Mouse (Mus musculus) heart, embryonic 12.5 days (tissue): ENCODE measurements around the gene Mia. TPM values are rescaled to one million over a fixed set of nuclear protein-coding genes. Genes with fewer than 3 reads are reported as not detected.

Experiments
- ATAC-seq: fragments of 200-750 bp; cut with Nextera tagmentation; 2 replicates; pipeline ENCODE4 v1.8.0; 2017; ENCODE audit warnings: moderate TSS enrichment, moderate library complexity; ENCODE audit not compliant: insufficient number of reproducible peaks, low FRiP score
- H3K27ac ChIP-seq: fragments of 300-500 bp; sonication (generic); 2 replicates; pipeline ENCODE4 v1.5.1; 2016; ENCODE audit warnings: mild to moderate bottlenecking, moderate library complexity; ENCODE audit not compliant: poor library complexity, severe bottlenecking
- H3K27me3 ChIP-seq: fragments of 300-500 bp; sonication (generic); replicated peaks from 2 replicates; pipeline ENCODE4 v1.6.1; 2016; ENCODE audit warnings: mild to moderate bottlenecking, moderate library complexity
- H3K36me3 ChIP-seq: fragments of 300-500 bp; sonication (generic); 2 replicates; pipeline ENCODE4 v1.6.1; 2016; ENCODE audit warnings: mild to moderate bottlenecking, moderate library complexity
- H3K4me1 ChIP-seq: fragments of 300-500 bp; sonication (generic); replicated peaks from 2 replicates; pipeline ENCODE4 v1.6.1; 2016; ENCODE audit warnings: mild to moderate bottlenecking
- H3K4me2 ChIP-seq: fragments of 300-500 bp; sonication (generic); 2 replicates; pipeline ENCODE4 v1.6.1; 2016; ENCODE audit warnings: mild to moderate bottlenecking, moderate library complexity
- H3K4me3 ChIP-seq: fragments of 300-500 bp; sonication (generic); 2 replicates; pipeline ENCODE4 v1.5.1; 2016; ENCODE audit warnings: mild to moderate bottlenecking
- H3K9ac ChIP-seq: fragments of 300-500 bp; sonication (generic); 2 replicates; pipeline ENCODE4 v1.6.1; 2016; ENCODE audit warnings: mild to moderate bottlenecking, moderate library complexity
- H3K9me3 ChIP-seq: fragments of 300-500 bp; sonication (generic); replicated peaks from 2 replicates; pipeline ENCODE4 v1.6.1; 2016; ENCODE audit warnings: mild to moderate bottlenecking, moderate library complexity
- WGBS: fragments of 180-500 bp; shearing (Covaris S2); methylation state at CpG from one replicate; pipeline ENCODE4 v1.1.7; 2016; 5-methylcytosine and 5-hydroxymethylcytosine counted together
- polyA plus RNA-seq: library from polyadenylated mRNA; unstranded; fragments of >200 nt; fragmentation: Nextera tagmentation; extraction: Ambion mirVana; gene quantifications from 2 replicates; pipeline ENCODE4 v1.2.1, GENCODE M21; 2016

Gene Mia
- polyA plus RNA-seq, 1 experiment from 2014 or later: not detected

DNA sequence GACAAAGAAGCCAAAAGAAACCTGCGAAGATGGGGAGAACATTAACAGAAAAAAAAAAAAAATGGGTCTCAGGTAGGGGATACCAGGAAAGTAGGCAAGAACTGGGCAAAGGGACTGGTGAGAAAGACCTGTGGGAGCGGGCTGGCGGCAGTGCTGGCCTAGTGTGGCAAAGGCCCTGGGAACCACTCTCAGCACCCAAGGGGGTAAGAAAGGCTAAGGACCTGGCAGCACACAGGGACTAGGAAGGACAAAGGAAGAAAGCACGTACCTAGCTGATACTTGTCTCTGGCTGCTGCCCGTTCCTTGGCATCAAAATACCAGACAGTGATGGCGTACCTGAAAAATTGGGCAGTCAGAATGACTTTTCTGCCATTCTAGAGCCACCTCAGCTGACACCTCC is 21.7 kb downstream of the Mia start:
- no peak overlapping the region for H3K27ac ChIP-seq
- H3K9me3 ChIP-seq: no peaks in the 10 kb centered on the region
- H3K27me3 ChIP-seq: no peaks in the 10 kb centered on the region
- peaks cover 43% of the 10 kb centered on the region for H3K4me1 ChIP-seq
- no peak for ATAC-seq
- 92% methylated on average over 6 of the region's 6 CpGs for WGBS
- H3K9ac ChIP-seq: no peak overlapping the region
- no peak overlapping the region for H3K4me3 ChIP-seq
- peaks cover 78% of the 10 kb centered on the region for H3K36me3 ChIP-seq
- H3K4me2 ChIP-seq: no peak overlapping the region

DNA sequence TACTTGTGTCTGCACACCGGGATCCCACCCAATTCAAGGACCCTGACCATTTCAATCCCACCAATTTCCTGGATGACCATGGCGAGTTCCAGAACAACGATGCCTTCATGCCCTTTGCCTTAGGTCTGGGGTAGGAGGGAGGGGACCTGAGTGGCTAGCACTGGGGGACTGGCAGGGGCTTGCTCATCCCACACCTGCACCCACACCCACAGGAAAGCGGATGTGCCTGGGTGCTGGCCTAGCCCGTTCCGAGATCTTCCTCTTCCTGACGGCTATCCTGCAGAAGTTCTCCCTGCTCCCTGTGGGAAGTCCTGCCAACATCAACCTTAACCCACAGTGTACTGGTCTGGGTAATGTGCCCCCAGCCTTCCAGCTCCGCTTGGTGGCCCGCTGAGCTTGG is 22.8 kb downstream of the Mia start:
- no peak for ATAC-seq
- Histone ChIP-seq H3K36me3 (peaks cover 70% of the 10 kb centered on the region), H3K27ac (no peak overlapping the region), H3K4me3 (no peak overlapping the region), H3K9me3 (0 out of 2 replicates have a peak, but pooled peaks cover 4% of the 10 kb centered on the region), H3K4me1 (peaks cover 36% of the 10 kb centered on the region), H3K9ac (no peak overlapping the region), H3K4me2 (no peak overlapping the region), H3K27me3 (no peaks in the 10 kb centered on the region)
- WGBS: 94% methylated on average over 9 of the region's 9 CpGs

DNA sequence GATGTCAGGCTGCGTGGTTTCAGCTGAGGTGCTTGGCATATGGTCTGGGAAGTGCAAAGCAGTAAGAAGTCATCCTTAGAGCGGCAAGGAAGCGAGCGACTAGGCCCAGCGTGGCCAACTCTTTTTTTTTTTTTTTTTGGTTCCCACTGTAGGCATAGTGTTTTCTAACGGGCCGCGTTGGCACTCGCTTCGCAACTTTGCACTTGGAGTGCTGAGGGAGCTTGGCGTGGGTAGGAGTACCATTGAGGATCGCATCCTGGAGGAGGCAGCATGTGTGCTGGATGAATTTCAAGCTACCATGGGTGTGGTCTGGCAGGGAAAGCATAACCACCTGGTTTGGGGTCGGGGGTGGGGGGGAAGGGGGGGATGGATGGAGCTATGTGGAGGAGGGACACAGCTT is 25.0 kb downstream of the Mia start:
- ATAC-seq: no peak
- no peak overlapping the region for H3K4me3 ChIP-seq
- H3K27me3 ChIP-seq: no peaks in the 10 kb centered on the region
- H3K4me1 ChIP-seq: peaks cover 17% of the 10 kb centered on the region
- no peak overlapping the region for H3K9ac ChIP-seq
- H3K9me3 ChIP-seq: 0 out of 2 replicates have a peak, but pooled peaks cover 4% of the 10 kb centered on the region
- 77% methylated on average over 13 of the region's 13 CpGs for WGBS
- peaks cover 50% of the 10 kb centered on the region for H3K36me3 ChIP-seq
- no peak overlapping the region for H3K4me2 ChIP-seq
- H3K27ac ChIP-seq: no peak overlapping the region

DNA sequence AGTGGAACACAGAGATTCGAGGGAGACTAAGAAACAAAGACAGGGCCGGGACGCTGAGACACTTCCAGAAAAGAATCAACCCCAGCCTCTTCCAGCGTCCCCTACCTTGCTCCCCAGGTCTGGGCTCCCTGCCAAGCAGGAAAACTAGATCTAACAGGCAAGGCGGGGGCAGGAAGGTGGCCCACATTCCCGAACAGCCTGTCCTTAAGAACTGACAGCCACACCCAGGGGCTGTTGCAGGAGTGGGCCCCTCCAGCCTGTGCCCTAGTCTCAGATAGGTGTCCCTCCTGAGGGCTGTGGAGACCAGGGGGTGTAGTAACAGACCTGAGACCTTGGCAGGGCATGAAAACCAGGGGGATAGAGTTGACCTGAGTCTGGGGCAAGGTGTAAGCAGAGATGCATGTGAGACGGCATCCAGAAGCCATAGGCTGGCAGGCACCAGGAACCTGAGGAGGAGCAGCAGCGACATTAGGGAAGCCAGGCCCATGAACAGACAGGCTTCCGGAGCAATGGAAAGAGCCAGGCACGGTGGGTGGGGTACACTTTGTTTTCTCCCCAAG is 27.7 kb downstream of the Mia start, which contains the start of gene Cyp2t4:
TSS of gene Cyp2t4 (plus strand) at position 510 of the 560 bp plus-strand sequence.
- H3K36me3 ChIP-seq: peaks cover 23% of the 10 kb centered on the region
- 0 out of 2 replicates have a peak, but pooled peaks cover 4% of the 10 kb centered on the region for H3K9me3 ChIP-seq
- H3K4me1 ChIP-seq: peaks cover 6% of the 10 kb centered on the region
- H3K4me3 ChIP-seq: no peak within 1 kb of the TSS
- 60% methylated on average over 10 of the region's 10 CpGs for WGBS
- 0 out of 2 replicates have a peak, but pooled peaks have one; percentile 29 for ATAC-seq
- H3K27ac ChIP-seq: no peak within 1 kb of the TSS
- H3K27me3 ChIP-seq: no peaks in the 10 kb centered on the region
- H3K9ac ChIP-seq: no peak within 1 kb of the TSS
- no peak within 1 kb of the TSS for H3K4me2 ChIP-seq

DNA sequence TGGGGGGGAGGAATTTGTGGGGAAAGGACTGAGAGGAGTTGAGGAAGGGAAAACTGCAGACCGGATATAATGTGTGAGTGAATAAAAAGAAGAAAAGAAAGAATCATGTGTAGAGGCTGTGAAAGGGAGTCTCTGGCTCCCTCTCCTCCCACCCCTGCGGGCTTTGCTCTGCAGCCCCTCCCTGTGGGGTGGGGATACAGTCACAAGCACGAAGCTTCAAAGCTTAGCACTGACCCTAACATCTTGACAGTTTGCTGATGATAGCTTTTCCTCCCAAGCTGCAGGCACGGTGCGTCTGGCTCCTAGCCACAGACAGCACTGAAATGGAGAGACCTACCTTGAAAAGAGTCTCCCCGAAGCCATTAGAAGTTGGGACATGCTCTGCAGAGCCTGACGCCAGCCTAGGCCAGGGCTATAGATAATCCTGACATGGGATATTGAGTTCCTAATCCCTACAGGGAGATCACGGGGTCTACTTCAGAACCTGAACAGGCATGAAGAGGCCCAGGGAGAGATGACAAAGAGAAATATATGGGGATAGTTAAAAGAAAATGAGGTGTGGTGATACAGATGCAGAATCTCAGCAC is 44.5 kb downstream of the Mia start:
- no peaks in the 10 kb centered on the region for H3K36me3 ChIP-seq
- no peak overlapping the region for H3K4me2 ChIP-seq
- 50% methylated on average over 8 of the region's 8 CpGs for WGBS
- peaks cover 8% of the 10 kb centered on the region for H3K9me3 ChIP-seq
- H3K4me3 ChIP-seq: no peak overlapping the region
- no peak overlapping the region for H3K9ac ChIP-seq
- 0 out of 2 replicates have a peak, but pooled peaks cover 4% of the 10 kb centered on the region for H3K4me1 ChIP-seq
- no peaks in the 10 kb centered on the region for H3K27me3 ChIP-seq
- ATAC-seq: no peak
- H3K27ac ChIP-seq: no peak overlapping the region

DNA sequence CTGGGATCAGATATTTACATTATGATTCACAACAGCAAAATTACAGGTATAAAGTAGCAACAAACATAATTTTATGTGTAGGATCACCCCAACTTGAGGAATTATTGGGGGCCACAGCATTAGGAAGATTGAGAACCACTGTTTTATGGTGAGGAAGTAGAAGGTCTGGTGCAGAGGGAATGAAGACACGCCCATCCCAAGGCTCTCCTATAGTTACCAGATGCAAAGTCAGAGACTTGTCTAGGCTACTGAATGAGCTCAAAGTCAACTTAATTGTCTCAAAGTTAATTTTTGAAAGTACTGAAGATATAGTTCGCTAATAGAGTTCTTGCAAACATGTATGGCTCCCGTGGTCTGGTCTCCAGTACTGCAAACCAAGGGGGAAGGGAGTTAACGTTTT is 47.2 kb downstream of the Mia start:
- ATAC-seq: no peak
- no peaks in the 10 kb centered on the region for H3K27me3 ChIP-seq
- no peaks in the 10 kb centered on the region for H3K36me3 ChIP-seq
- no peak overlapping the region for H3K4me2 ChIP-seq
- 74% methylated on average over 4 of the region's 4 CpGs for WGBS
- no peak overlapping the region for H3K27ac ChIP-seq
- H3K4me3 ChIP-seq: no peak overlapping the region
- no peak overlapping the region for H3K9ac ChIP-seq
- no peaks in the 10 kb centered on the region for H3K9me3 ChIP-seq
- H3K4me1 ChIP-seq: 0 out of 2 replicates have a peak, but pooled peaks cover 4% of the 10 kb centered on the region

DNA sequence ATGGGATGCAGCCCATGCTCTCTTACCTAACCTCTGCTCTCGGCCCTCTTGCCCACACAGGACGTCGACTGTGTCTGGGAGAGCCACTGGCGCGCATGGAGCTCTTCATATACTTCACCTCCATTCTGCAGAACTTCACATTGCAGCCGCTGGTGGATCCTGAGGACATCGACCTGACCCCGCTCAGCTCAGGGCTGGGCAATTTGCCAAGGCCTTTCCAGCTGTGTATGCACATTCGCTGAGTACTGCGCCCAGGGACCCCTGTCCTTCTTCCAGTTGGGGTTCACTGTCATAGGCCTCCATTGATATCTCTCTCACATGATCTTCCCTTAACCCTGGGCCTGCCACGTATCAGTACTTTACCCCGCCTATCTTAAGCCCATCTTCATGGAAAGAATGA is 47.8 kb downstream of the Mia start:
- ATAC-seq: no peak
- WGBS: 52% methylated on average over 12 of the region's 12 CpGs
- Histone ChIP-seq H3K27ac (no peak overlapping the region), H3K4me1 (0 out of 2 replicates have a peak, but pooled peaks cover 4% of the 10 kb centered on the region), H3K4me2 (no peak overlapping the region), H3K36me3 (no peaks in the 10 kb centered on the region), H3K9me3 (no peaks in the 10 kb centered on the region), H3K4me3 (no peak overlapping the region), H3K9ac (no peak overlapping the region), H3K27me3 (no peaks in the 10 kb centered on the region)

DNA sequence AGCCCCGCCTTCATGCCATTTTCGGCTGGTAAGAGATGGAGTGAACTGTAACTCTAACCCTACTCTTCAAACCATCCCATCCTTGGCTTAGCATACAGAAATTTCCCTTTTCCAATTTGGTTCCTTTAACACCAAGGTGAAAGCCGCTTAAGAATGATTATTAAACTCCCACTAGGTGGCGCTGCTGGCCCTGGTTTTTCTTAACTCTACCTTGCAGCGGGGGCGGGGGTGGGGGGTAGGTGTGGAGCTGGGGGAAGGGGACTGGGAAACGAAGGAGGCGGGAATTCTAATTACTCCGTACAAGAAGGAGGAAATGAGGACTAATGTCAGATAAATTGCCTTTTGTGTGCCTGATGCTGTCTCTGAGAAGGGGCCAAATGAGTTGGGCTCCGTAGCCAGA is 48.4 kb downstream of the Mia start:
- no peak overlapping the region for H3K27ac ChIP-seq
- peak overlapping the region; percentile 29; the same call in 1 of the 2 replicates for H3K4me2 ChIP-seq
- no peak overlapping the region for H3K9ac ChIP-seq
- H3K36me3 ChIP-seq: no peaks in the 10 kb centered on the region
- 0 out of 2 replicates have a peak, but pooled peaks cover 4% of the 10 kb centered on the region for H3K4me1 ChIP-seq
- WGBS: 12% methylated on average over 10 of the region's 10 CpGs
- no peak for ATAC-seq
- no peaks in the 10 kb centered on the region for H3K9me3 ChIP-seq
- H3K4me3 ChIP-seq: no peak overlapping the region
- H3K27me3 ChIP-seq: no peaks in the 10 kb centered on the region

DNA sequence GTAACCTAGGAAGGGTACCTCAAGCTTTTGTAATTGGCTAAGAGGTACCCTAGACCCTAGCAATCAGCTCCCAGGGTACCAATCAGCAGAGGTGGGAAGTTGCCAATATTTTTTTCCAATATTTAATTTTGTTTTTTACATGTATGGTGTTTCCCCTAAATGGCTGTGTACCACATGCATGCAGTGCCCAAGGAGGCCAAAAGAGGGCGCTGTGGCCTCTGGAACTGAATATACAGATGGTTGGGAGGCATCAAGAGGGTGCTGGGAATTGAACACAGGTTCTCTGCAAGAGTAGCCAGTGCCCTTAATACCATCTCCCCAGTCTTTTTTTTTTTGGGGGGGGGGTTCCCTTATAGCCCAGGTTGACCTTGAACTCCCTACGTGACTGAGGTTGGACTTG is 49.6 kb downstream of the Mia start:
- Histone ChIP-seq H3K36me3 (no peaks in the 10 kb centered on the region), H3K9me3 (no peaks in the 10 kb centered on the region), H3K4me3 (no peak overlapping the region), H3K27ac (no peak overlapping the region), H3K27me3 (no peaks in the 10 kb centered on the region), H3K4me2 (no peak overlapping the region), H3K4me1 (0 out of 2 replicates have a peak, but pooled peaks cover 4% of the 10 kb centered on the region), H3K9ac (no peak overlapping the region)
- no peak for ATAC-seq
- 65% methylated on average over 2 of the region's 2 CpGs for WGBS

DNA sequence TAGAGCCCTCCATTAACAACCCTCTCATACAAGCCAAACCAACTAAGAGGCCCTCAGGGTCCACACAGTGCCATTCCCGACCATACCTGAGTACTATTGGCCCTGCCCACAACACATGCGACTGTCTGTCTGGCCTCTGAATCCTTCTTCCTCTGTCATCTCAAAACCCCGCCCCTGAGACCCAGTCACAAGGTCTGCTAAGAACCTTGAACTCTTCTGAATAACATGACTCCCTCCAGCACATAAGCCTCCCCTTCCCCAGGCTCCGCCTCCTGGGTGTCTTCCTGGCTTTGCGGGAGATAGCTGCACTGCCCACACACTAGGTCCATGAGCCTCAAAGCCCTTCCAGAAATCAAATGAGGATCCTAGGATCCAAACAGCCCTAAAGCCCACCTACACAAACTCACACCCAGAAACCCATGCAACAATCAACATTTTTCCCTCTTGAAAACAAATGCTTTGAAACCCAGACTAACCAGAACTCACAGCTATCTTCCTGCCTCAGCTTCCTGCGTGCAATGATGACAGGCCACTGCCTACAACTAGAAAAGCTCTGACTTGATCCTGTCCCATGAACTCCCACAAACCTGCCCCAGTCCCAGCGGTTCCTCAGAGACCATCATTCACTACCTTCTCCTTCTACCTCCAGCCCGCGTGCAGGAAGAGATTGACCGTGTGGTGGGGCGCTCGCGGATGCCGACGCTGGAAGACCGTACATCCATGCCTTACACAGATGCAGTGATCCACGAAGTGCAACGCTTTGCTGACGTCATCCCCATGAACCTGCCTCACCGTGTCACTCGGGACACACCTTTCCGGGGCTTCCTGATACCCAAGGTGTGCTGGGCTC is 50.2 kb downstream of the Mia start:
- 83% methylated on average over 22 of the region's 22 CpGs for WGBS
- H3K4me2 ChIP-seq: no peak overlapping the region
- no peaks in the 10 kb centered on the region for H3K36me3 ChIP-seq
- H3K27me3 ChIP-seq: no peaks in the 10 kb centered on the region
- ATAC-seq: 0 out of 2 replicates have a peak, but pooled peaks have one; percentile 38
- no peak overlapping the region for H3K9ac ChIP-seq
- H3K4me3 ChIP-seq: no peak overlapping the region
- H3K27ac ChIP-seq: no peak overlapping the region
- H3K9me3 ChIP-seq: no peaks in the 10 kb centered on the region
- H3K4me1 ChIP-seq: 0 out of 2 replicates have a peak, but pooled peaks cover 4% of the 10 kb centered on the region

DNA sequence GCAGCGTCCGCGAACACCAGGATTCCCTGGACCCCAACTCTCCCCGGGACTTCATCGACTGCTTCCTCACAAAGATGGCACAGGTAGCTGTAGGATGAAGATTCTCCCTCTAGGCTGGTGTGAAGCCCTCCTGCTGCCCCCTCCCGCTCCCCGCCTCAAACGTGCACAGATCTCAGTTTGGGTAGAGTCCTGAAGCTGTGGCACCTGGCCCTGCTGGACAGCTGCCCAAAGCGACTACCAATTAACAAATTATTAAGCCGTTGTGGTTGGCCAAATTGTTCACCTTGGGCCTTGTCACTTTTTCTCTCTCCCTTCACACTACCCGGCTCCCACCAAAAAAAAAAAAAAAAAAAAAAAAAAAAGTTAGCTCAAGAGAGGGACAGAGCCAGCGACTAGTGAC is 51.1 kb downstream of the Mia start:
- ATAC-seq: no peak
- WGBS: 87% methylated on average over 12 of the region's 12 CpGs
- no peak overlapping the region for H3K9ac ChIP-seq

More for the DNA sequence above, 51.1 kb downstream of the Mia start:
- Histone ChIP-seq H3K4me2 (no peak overlapping the region), H3K4me3 (no peak overlapping the region), H3K36me3 (no peaks in the 10 kb centered on the region), H3K27me3 (no peaks in the 10 kb centered on the region), H3K9me3 (no peaks in the 10 kb centered on the region), H3K4me1 (0 out of 2 replicates have a peak, but pooled peaks cover 4% of the 10 kb centered on the region), H3K27ac (no peak overlapping the region)
